Mouse (Mus musculus): ENCODE measurements around the gene Foxj3. TPM values are rescaled to one million over a fixed set of nuclear protein-coding genes. Genes with fewer than 3 reads are reported as not detected.

The Foxj3 gene
- polyA plus RNA-seq, 1 experiment = 14.0 TPM

GRCm38 (mm10) chr4:119637176-119637845 lies 100.5 kb downstream of the Foxj3 start, which contains the start of gene Guca2a:
Gene Guca2a (plus strand): TSS chr4:119637704.
- no peak for DNase-seq (ENCODE audit: low read depth)

GRCm38 (mm10) chr4:119637946-119638345 lies 101.1 kb downstream of the Foxj3 start:
- DNase-seq (ENCODE audit: low read depth) = no peak

GRCm38 (mm10) chr4:119638656-119639055 lies 101.9 kb downstream of the Foxj3 start:
- no peak for DNase-seq (ENCODE audit: low read depth)

GRCm38 (mm10) chr4:119642666-119643065 lies 105.9 kb downstream of the Foxj3 start:
- no peak for DNase-seq (ENCODE audit: low read depth)

GRCm38 (mm10) chr4:119657011-119657410 lies 120.2 kb downstream of the Foxj3 start:
- no peak for DNase-seq (ENCODE audit: low read depth)

- no peak for DNase-seq (ENCODE audit: low read depth)
Measured at GRCm38 (mm10) chr4:119658246-119658645, 121.4 kb downstream of the Foxj3 start.

GRCm38 (mm10) chr4:119658731-119659130 lies 121.9 kb downstream of the Foxj3 start, which contains the start of gene Guca2b:
Gene Guca2b (minus strand): TSS chr4:119658954.
- DNase-seq (ENCODE audit: low read depth) = no peak

GRCm38 (mm10) chr4:119660007-119660406 lies 123.2 kb downstream of the Foxj3 start:
- no peak for DNase-seq (ENCODE audit: low read depth)

GRCm38 (mm10) chr4:119662151-119662550 lies 125.3 kb downstream of the Foxj3 start:
- DNase-seq (ENCODE audit: low read depth) = no peak

GRCm38 (mm10) chr4:119662976-119663375 lies 126.2 kb downstream of the Foxj3 start:
- DNase-seq (ENCODE audit: low read depth) = no peak

- DNase-seq (ENCODE audit: low read depth) = no peak
Measured at GRCm38 (mm10) chr4:119663409-119664095, 126.7 kb downstream of the Foxj3 start.

GRCm38 (mm10) chr4:119665166-119665565 lies 128.4 kb downstream of the Foxj3 start:
- DNase-seq (ENCODE audit: low read depth) = no peak

- DNase-seq (ENCODE audit: low read depth) = no peak
Measured at GRCm38 (mm10) chr4:119666116-119666515, 129.3 kb downstream of the Foxj3 start.

- DNase-seq (ENCODE audit: low read depth) = no peak
Measured at GRCm38 (mm10) chr4:119667454-119667853, 130.7 kb downstream of the Foxj3 start.

- no peak for DNase-seq (ENCODE audit: low read depth)
Measured at GRCm38 (mm10) chr4:119668185-119668584, 131.4 kb downstream of the Foxj3 start.

GRCm38 (mm10) chr4:119668596-119668995 lies 131.8 kb downstream of the Foxj3 start:
- no peak for DNase-seq (ENCODE audit: low read depth)

GRCm38 (mm10) chr4:119669356-119670209 lies 132.8 kb downstream of the Foxj3 start:
- no peak for DNase-seq (ENCODE audit: low read depth)

- no peak for DNase-seq (ENCODE audit: low read depth)
Measured at GRCm38 (mm10) chr4:119670210-119670555, 133.4 kb downstream of the Foxj3 start.

- no peak for DNase-seq (ENCODE audit: low read depth)
Measured at GRCm38 (mm10) chr4:119670736-119671135, 133.9 kb downstream of the Foxj3 start.

GRCm38 (mm10) chr4:119671164-119671563 lies 134.4 kb downstream of the Foxj3 start:
- DNase-seq (ENCODE audit: low read depth) = no peak

GRCm38 (mm10) chr4:119672685-119673084 lies 135.9 kb downstream of the Foxj3 start:
- DNase-seq (ENCODE audit: low read depth) = no peak
